Mouse (Mus musculus): ENCODE results near the gene Aprt. TPM values are rescaled to one million over a fixed set of nuclear protein-coding genes. Genes with fewer than 3 reads are reported as not detected.

Gene Aprt
- polyA plus RNA-seq, 1 experiment: 338 TPM

- TF ChIP-seq GATA1 (IDR thresholded peaks at IDR 0.05; ENCODE audit: borderline replicate concordance, low read length) (no peak), FLI1 (IDR thresholded peaks at IDR 0.05; ENCODE audit: low read length) (no peak)
- H3K4me1 ChIP-seq: peaks cover 88% of the 10 kb centered on the region
- no peaks in the 10 kb centered on the region for H3K9me3 ChIP-seq
- no peak overlapping the region for H3K4me3 ChIP-seq (replicated peaks)
- H3K27me3 ChIP-seq (replicated peaks): no peaks in the 10 kb centered on the region
- H3K36me3 ChIP-seq (replicated peaks; ENCODE audit: low read length): peaks cover 57% of the 10 kb centered on the region
Measured at GRCm38 (mm10) chr8:122544138-122544537, 32.6 kb downstream of the Aprt start.

- H3K27me3 ChIP-seq (replicated peaks): no peaks in the 10 kb centered on the region
- peaks cover under 1% of the 10 kb centered on the region; the same call in 1 of the 2 replicates for H3K9me3 ChIP-seq
- no peak overlapping the region for H3K4me3 ChIP-seq (replicated peaks)
- peaks cover 73% of the 10 kb centered on the region for H3K36me3 ChIP-seq (replicated peaks; ENCODE audit: low read length)
- peaks cover 72% of the 10 kb centered on the region for H3K4me1 ChIP-seq
- TF ChIP-seq GATA1 (IDR thresholded peaks at IDR 0.05; ENCODE audit: borderline replicate concordance, low read length): no peak
- TF ChIP-seq FLI1 (IDR thresholded peaks at IDR 0.05; ENCODE audit: low read length): no peak
Measured at GRCm38 (mm10) chr8:122538310-122539076, 38.2 kb downstream of the Aprt start.

DNA sequence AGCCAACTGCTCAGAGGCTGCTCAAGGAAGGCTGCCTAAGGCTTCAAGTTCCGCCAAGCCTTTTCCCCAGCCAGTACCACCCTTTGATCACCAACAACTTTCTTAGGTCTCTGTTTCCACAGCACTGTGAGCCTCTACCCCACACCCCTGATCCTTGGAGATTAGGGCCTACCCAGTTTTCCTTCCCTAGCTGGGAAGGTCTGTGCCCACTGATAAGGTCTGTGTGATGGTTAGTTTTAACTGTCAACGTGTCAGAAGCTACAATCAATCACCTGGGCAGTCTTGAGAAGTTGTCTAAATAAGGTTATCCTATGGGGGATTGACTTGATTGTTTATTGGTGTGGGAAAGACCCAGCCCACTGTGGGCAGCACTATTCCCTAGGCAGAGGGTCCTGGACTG lies 38.9 kb downstream of the Aprt start:
- Histone ChIP-seq H3K4me1 (peaks cover 72% of the 10 kb centered on the region), H3K36me3 (replicated peaks; ENCODE audit: low read length) (peaks cover 72% of the 10 kb centered on the region), H3K9me3 (peaks cover 3% of the 10 kb centered on the region; the same call in 1 of the 2 replicates), H3K27me3 (replicated peaks) (no peaks in the 10 kb centered on the region), H3K4me3 (replicated peaks) (no peak overlapping the region)
- TF ChIP-seq FLI1 (IDR thresholded peaks at IDR 0.05; ENCODE audit: low read length) (no peak), GATA1 (IDR thresholded peaks at IDR 0.05; ENCODE audit: borderline replicate concordance, low read length) (no peak)

GRCm38 (mm10) chr8:122537033-122537432 lies 39.7 kb downstream of the Aprt start:
- Histone ChIP-seq H3K9me3 (peaks cover 3% of the 10 kb centered on the region; the same call in 1 of the 2 replicates), H3K36me3 (replicated peaks; ENCODE audit: low read length) (peaks cover 70% of the 10 kb centered on the region), H3K4me3 (replicated peaks) (no peak overlapping the region), H3K4me1 (peaks cover 72% of the 10 kb centered on the region), H3K27me3 (replicated peaks) (no peaks in the 10 kb centered on the region)
- no peak for TF ChIP-seq FLI1 (IDR thresholded peaks at IDR 0.05; ENCODE audit: low read length)
- no peak for TF ChIP-seq GATA1 (IDR thresholded peaks at IDR 0.05; ENCODE audit: borderline replicate concordance, low read length)

GRCm38 (mm10) chr8:122531312-122531711 lies 45.4 kb downstream of the Aprt start:
- H3K27me3 ChIP-seq (replicated peaks): no peaks in the 10 kb centered on the region
- H3K4me1 ChIP-seq: peaks cover 62% of the 10 kb centered on the region
- peaks cover 8% of the 10 kb centered on the region; the same call in 1 of the 2 replicates for H3K9me3 ChIP-seq
- no peak for TF ChIP-seq FLI1 (IDR thresholded peaks at IDR 0.05; ENCODE audit: low read length)
- TF ChIP-seq GATA1 (IDR thresholded peaks at IDR 0.05; ENCODE audit: borderline replicate concordance, low read length): no peak
- peaks cover 53% of the 10 kb centered on the region for H3K36me3 ChIP-seq (replicated peaks; ENCODE audit: low read length)
- H3K4me3 ChIP-seq (replicated peaks): no peak overlapping the region

DNA sequence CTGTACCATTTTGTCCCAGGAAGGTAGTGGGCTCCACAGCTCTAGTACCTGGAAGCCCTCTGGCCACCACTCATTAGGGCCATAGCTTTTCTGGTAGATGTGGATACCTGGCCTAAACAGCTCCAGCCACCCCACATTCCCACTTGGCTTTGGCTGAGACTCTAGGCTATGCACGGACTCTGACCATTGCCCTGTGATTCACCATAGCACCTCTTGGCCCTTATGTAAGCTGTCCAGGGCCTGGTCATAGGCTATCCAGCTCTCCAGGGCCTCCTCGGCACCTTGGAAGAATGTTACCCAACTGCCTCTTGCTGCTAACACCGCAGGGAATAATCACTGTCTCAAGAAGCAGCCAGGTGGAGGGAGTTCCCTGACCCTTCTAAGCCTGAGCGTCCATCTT lies 47.5 kb downstream of the Aprt start:
- H3K4me3 ChIP-seq (replicated peaks): no peak overlapping the region
- peaks cover 75% of the 10 kb centered on the region for H3K4me1 ChIP-seq
- no peaks in the 10 kb centered on the region for H3K27me3 ChIP-seq (replicated peaks)
- H3K36me3 ChIP-seq (replicated peaks; ENCODE audit: low read length): peaks cover 52% of the 10 kb centered on the region
- no peak for TF ChIP-seq GATA1 (IDR thresholded peaks at IDR 0.05; ENCODE audit: borderline replicate concordance, low read length)
- no peak for TF ChIP-seq FLI1 (IDR thresholded peaks at IDR 0.05; ENCODE audit: low read length)
- peaks cover 8% of the 10 kb centered on the region; the same call in 1 of the 2 replicates for H3K9me3 ChIP-seq

GRCm38 (mm10) chr8:122527937-122528336 lies 48.8 kb downstream of the Aprt start:
- H3K36me3 ChIP-seq (replicated peaks; ENCODE audit: low read length): peaks cover 43% of the 10 kb centered on the region

GRCm38 (mm10) chr8:122526526-122527170 lies 50.1 kb downstream of the Aprt start:
- TF ChIP-seq GATA1 (IDR thresholded peaks at IDR 0.05; ENCODE audit: borderline replicate concordance, low read length) (no peak), FLI1 (IDR thresholded peaks at IDR 0.05; ENCODE audit: low read length) (no peak)
- H3K4me1 ChIP-seq: peaks cover 71% of the 10 kb centered on the region

More at GRCm38 (mm10) chr8:122527937-122528336, 48.8 kb downstream of the Aprt start:
- no peaks in the 10 kb centered on the region for H3K27me3 ChIP-seq (replicated peaks)
- TF ChIP-seq GATA1 (IDR thresholded peaks at IDR 0.05; ENCODE audit: borderline replicate concordance, low read length) (no peak), FLI1 (IDR thresholded peaks at IDR 0.05; ENCODE audit: low read length) (no peak)
- H3K4me3 ChIP-seq (replicated peaks): no peak overlapping the region
- 0 out of 2 replicates have a peak, but pooled peaks cover 4% of the 10 kb centered on the region for H3K9me3 ChIP-seq
- H3K4me1 ChIP-seq: peaks cover 78% of the 10 kb centered on the region

GRCm38 (mm10) chr8:122526084-122526483 lies 50.6 kb downstream of the Aprt start:
- Histone ChIP-seq H3K27me3 (replicated peaks) (no peaks in the 10 kb centered on the region), H3K4me1 (peaks cover 65% of the 10 kb centered on the region), H3K4me3 (replicated peaks) (no peak overlapping the region), H3K36me3 (replicated peaks; ENCODE audit: low read length) (peaks cover 30% of the 10 kb centered on the region), H3K9me3 (0 out of 2 replicates have a peak, but pooled peaks cover 4% of the 10 kb centered on the region)
- TF ChIP-seq FLI1 (IDR thresholded peaks at IDR 0.05; ENCODE audit: low read length): no peak

More at GRCm38 (mm10) chr8:122526526-122527170, 50.1 kb downstream of the Aprt start:
- Histone ChIP-seq H3K27me3 (replicated peaks) (no peaks in the 10 kb centered on the region), H3K4me3 (replicated peaks) (no peak overlapping the region), H3K9me3 (0 out of 2 replicates have a peak, but pooled peaks cover 4% of the 10 kb centered on the region), H3K36me3 (replicated peaks; ENCODE audit: low read length) (peaks cover 34% of the 10 kb centered on the region)

DNA sequence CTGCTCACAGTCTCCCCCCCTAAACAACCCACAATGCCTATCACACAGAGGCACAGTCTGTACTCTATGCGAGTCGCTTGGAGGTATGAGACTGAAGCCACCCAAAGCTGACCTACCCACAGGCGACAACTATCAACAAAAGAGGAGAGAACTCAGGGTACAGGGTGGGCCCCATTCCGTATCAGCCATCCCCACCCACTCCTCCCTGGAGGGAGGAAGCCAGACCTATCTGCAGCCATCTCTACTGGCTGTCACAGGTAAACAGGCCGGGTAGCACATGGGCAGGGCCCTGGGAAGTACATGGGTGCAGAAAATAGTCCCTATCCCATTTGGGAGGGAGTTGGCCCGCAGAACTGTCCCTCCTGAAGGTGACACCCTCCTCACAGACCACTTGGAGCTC lies 51.7 kb downstream of the Aprt start:
- no peak for TF ChIP-seq GATA1 (IDR thresholded peaks at IDR 0.05; ENCODE audit: borderline replicate concordance, low read length)
- no peak for TF ChIP-seq FLI1 (IDR thresholded peaks at IDR 0.05; ENCODE audit: low read length)
- Histone ChIP-seq H3K4me3 (replicated peaks) (no peak overlapping the region), H3K9me3 (0 out of 2 replicates have a peak, but pooled peaks cover 4% of the 10 kb centered on the region), H3K36me3 (replicated peaks; ENCODE audit: low read length) (peaks cover 30% of the 10 kb centered on the region), H3K27me3 (replicated peaks) (no peaks in the 10 kb centered on the region), H3K4me1 (peaks cover 66% of the 10 kb centered on the region)

Other genes starting within 250 kb of the Aprt start
- gene Trhr2, start 216.2 kb downstream of the Aprt start, polyA plus RNA-seq (2012; ENCODE audit: insufficient read depth, low replicate concordance): 1.8 TPM in 1 of 2 replicates, not detected in the other
- gene Zc3h18, start 200.3 kb downstream of the Aprt start, polyA plus RNA-seq (2012; ENCODE audit: insufficient read depth, low replicate concordance): 80.4 and 130 TPM in 2 replicates
- gene Il17c, start 154.9 kb downstream of the Aprt start, polyA plus RNA-seq (2012; ENCODE audit: insufficient read depth, low replicate concordance): 0.68 TPM in 1 of 2 replicates, not detected in the other
- gene Cyba, start 144.0 kb downstream of the Aprt start, polyA plus RNA-seq (2012; ENCODE audit: insufficient read depth, low replicate concordance): 3,699 and 12,582 TPM in 2 replicates
- 66.0 and 142 TPM in 2 replicates for gene Mvd, start 133.5 kb downstream of the Aprt start, polyA plus RNA-seq (2012; ENCODE audit: insufficient read depth, low replicate concordance)
- gene Snai3, start 116.2 kb downstream of the Aprt start, polyA plus RNA-seq (2012; ENCODE audit: insufficient read depth, low replicate concordance): 2.8 and 8.0 TPM in 2 replicates
- gene Rnf166, start 100.8 kb downstream of the Aprt start, polyA plus RNA-seq (2012; ENCODE audit: insufficient read depth, low replicate concordance): 86.9 and 219 TPM in 2 replicates
- gene Ctu2, start 100.8 kb downstream of the Aprt start, polyA plus RNA-seq (2012; ENCODE audit: insufficient read depth, low replicate concordance): 40.5 and 70.3 TPM in 2 replicates
- gene Piezo1, start 25.6 kb downstream of the Aprt start, polyA plus RNA-seq (2012; ENCODE audit: insufficient read depth, low replicate concordance): 25.0 and 60.9 TPM in 2 replicates
- 68.9 and 81.7 TPM in 2 replicates for gene Cdt1, start 8.9 kb downstream of the Aprt start, polyA plus RNA-seq (2012; ENCODE audit: insufficient read depth, low replicate concordance)
- 12.6 and 15.3 TPM in 2 replicates for gene Galns, start 34.6 kb upstream of the Aprt start, polyA plus RNA-seq (2012; ENCODE audit: insufficient read depth, low replicate concordance)
- gene Trappc2l, start 34.7 kb upstream of the Aprt start, polyA plus RNA-seq (2012; ENCODE audit: insufficient read depth, low replicate concordance): 2.2 TPM in 1 of 2 replicates, not detected in the other
- 0.25 TPM in 1 of 2 replicates, not detected in the other for gene Pabpn1l, start 45.8 kb upstream of the Aprt start, polyA plus RNA-seq (2012; ENCODE audit: insufficient read depth, low replicate concordance)
- gene Cbfa2t3, start 122.2 kb upstream of the Aprt start, polyA plus RNA-seq (2012; ENCODE audit: insufficient read depth, low replicate concordance): 54.9 and 189 TPM in 2 replicates
- 9.9 and 23.1 TPM in 2 replicates for gene Acsf3, start 198.6 kb upstream of the Aprt start, polyA plus RNA-seq (2012; ENCODE audit: insufficient read depth, low replicate concordance)

All from megakaryocyte, embryonic 14.5 days (primary cell).